Mouse (Mus musculus) MEL (cell line): ENCODE results near the gene Polr3gl. TPM values are rescaled to one million over a fixed set of nuclear protein-coding genes. Genes with fewer than 3 reads are reported as not detected.

Experiments
- DNase-seq: peaks from one replicate; pipeline ENCODE4 v3.0.0; 2011; ENCODE audit warnings: low read depth, low spot score
- H3K27ac ChIP-seq: 2 replicates; pipeline ENCODE4 v1.5.1; 2012; ENCODE audit warnings: low read depth, mild to moderate bottlenecking, control low read depth, low read length, moderate library complexity; ENCODE audit not compliant: control insufficient read depth
- H3K27me3 ChIP-seq, 2 experiments: fragments of 150-350 bp in 1 of 2; sonication (generic) in 1 of 2; 2 replicates each; pipeline ENCODE4 v1.6.1; 2012; ENCODE audit warnings: low read length in 2 of 2, mild to moderate bottlenecking in 2 of 2, improper control_type of control experiment in 1 of 2, moderate library complexity in 1 of 2; ENCODE audit not compliant: insufficient read depth in 2 of 2, control insufficient read depth in 1 of 2
- H3K36me3 ChIP-seq, 2 experiments: 2 replicates each; pipeline ENCODE4 v1.6.1; 2012 to 2014; ENCODE audit warnings: low read length in 2 of 2, improper control_type of control experiment in 1 of 2, inconsistent platforms in 1 of 2, mild to moderate bottlenecking in 1 of 2; ENCODE audit not compliant: insufficient read depth in 2 of 2, control insufficient read depth in 1 of 2
- H3K4me1 ChIP-seq, 2 experiments: fragments of 150-350 bp in 1 of 2; sonication (generic) in 1 of 2; 2 replicates each; pipeline ENCODE4 v1.6.1; 2012; ENCODE audit warnings: low read length in 2 of 2, improper control_type of control experiment in 1 of 2, mild to moderate bottlenecking in 1 of 2; ENCODE audit not compliant: insufficient read depth in 2 of 2, control insufficient read depth in 1 of 2
- H3K4me3 ChIP-seq, 2 experiments: fragments of 150-350 bp in 1 of 2; sonication (generic) in 1 of 2; 2 replicates each; pipeline ENCODE4 v1.5.1; 2012; ENCODE audit warnings: low read depth in 2 of 2, low read length in 2 of 2, mild to moderate bottlenecking in 2 of 2, moderate library complexity in 2 of 2, control low read depth in 1 of 2, improper control_type of control experiment in 1 of 2; ENCODE audit not compliant: control insufficient read depth in 1 of 2, insufficient read depth in 1 of 2
- H3K79me2 ChIP-seq: 2 replicates; pipeline ENCODE4 v1.6.1; 2012; ENCODE audit warnings: mild to moderate bottlenecking, low read length, moderate library complexity; ENCODE audit not compliant: control insufficient read depth, poor library complexity, insufficient read depth
- H3K9ac ChIP-seq: 2 replicates; pipeline ENCODE4 v1.6.1; 2012; ENCODE audit warnings: low read depth, mild to moderate bottlenecking, control low read depth, low read length, moderate library complexity; ENCODE audit not compliant: control insufficient read depth, poor library complexity, severe bottlenecking
- H3K9me3 ChIP-seq: fragments of 150-350 bp; sonication (generic); replicated peaks from 2 replicates; pipeline ENCODE4 v1.6.1; 2012; ENCODE audit warnings: mild to moderate bottlenecking, low read length, improper control_type of control experiment, moderate library complexity; ENCODE audit not compliant: insufficient read depth
- BHLHE40 ChIP-seq: IDR thresholded peaks from 2 replicates; pipeline ENCODE4 v1.6.1; 2012; ENCODE audit warnings: low read depth, mild to moderate bottlenecking, inconsistent platforms, low read length, improper control_type of control experiment, borderline replicate concordance
- CHD1 ChIP-seq: IDR thresholded peaks from 2 replicates; pipeline ENCODE4 v1.6.1; 2012; ENCODE audit warnings: low read depth, mild to moderate bottlenecking, inconsistent platforms, low read length, improper control_type of control experiment
- CHD2 ChIP-seq: IDR thresholded peaks from 2 replicates; pipeline ENCODE4 v1.6.1; 2011; ENCODE audit warnings: low read length, improper control_type of control experiment
- CTCF ChIP-seq, 3 experiments: IDR thresholded peaks in 2 of 3; conservative IDR thresholded peaks in 1 of 3; 2 replicates each; pipeline ENCODE4 v1.5.1; 2011 to 2012; ENCODE audit warnings: low read length in 3 of 3, low read depth in 2 of 3, mild to moderate bottlenecking in 2 of 3, improper control_type of control experiment in 1 of 3, inconsistent platforms in 1 of 3, mixed read lengths in 1 of 3, moderate library complexity in 1 of 3; ENCODE audit not compliant: control insufficient read depth in 1 of 3, insufficient read depth in 1 of 3, poor library complexity in 1 of 3, severe bottlenecking in 1 of 3
- E2F4 ChIP-seq: IDR thresholded peaks from 2 replicates; pipeline ENCODE4 v1.6.1; 2011; ENCODE audit warnings: low read depth, low read length, improper control_type of control experiment, borderline replicate concordance
- ETS1 ChIP-seq: IDR thresholded peaks from 2 replicates; pipeline ENCODE4 v1.6.1; 2012; ENCODE audit warnings: low read depth, mild to moderate bottlenecking, inconsistent platforms, low read length, improper control_type of control experiment, moderate library complexity
- GATA1 ChIP-seq: IDR thresholded peaks from 2 replicates; pipeline ENCODE4 v1.6.1; 2011; ENCODE audit warnings: low read depth, low read length, improper control_type of control experiment
- HCFC1 ChIP-seq: IDR thresholded peaks from 2 replicates; pipeline ENCODE4 v1.6.1; 2012; ENCODE audit warnings: low read depth, mild to moderate bottlenecking, inconsistent platforms, low read length, improper control_type of control experiment, moderate library complexity
- JUND ChIP-seq: IDR thresholded peaks from 2 replicates; pipeline ENCODE4 v1.6.1; 2011; ENCODE audit warnings: low read depth, mild to moderate bottlenecking, improper control_type of control experiment, low read length
- KAT2A ChIP-seq: conservative IDR thresholded peaks from 2 replicates; pipeline ENCODE4 v1.6.1; 2012; ENCODE audit warnings: low read depth, low read length, improper control_type of control experiment, inconsistent platforms
- MAFK ChIP-seq: IDR thresholded peaks from 2 replicates; pipeline ENCODE4 v1.6.1; 2011; ENCODE audit warnings: low read depth, mild to moderate bottlenecking, low read length, improper control_type of control experiment, borderline replicate concordance
- MAX ChIP-seq: IDR thresholded peaks from 2 replicates; pipeline ENCODE4 v1.6.1; 2011; ENCODE audit warnings: low read length, improper control_type of control experiment
- MEF2A ChIP-seq: IDR thresholded peaks from 2 replicates; pipeline ENCODE4 v1.6.1; 2014; ENCODE audit warnings: low read depth, mild to moderate bottlenecking, inconsistent platforms, low read length, improper control_type of control experiment; ENCODE audit not compliant: poor library complexity, insufficient replicate concordance, severe bottlenecking; ENCODE audit errors: extremely low read depth
- MXI1 ChIP-seq: IDR thresholded peaks from 2 replicates; pipeline ENCODE4 v1.6.1; 2011; ENCODE audit warnings: mild to moderate bottlenecking, low read depth, low read length, improper control_type of control experiment
- MYB ChIP-seq: IDR thresholded peaks from 2 replicates; pipeline ENCODE4 v1.6.1; 2011; ENCODE audit warnings: mild to moderate bottlenecking, low read depth, low read length, improper control_type of control experiment
- MYC ChIP-seq: IDR thresholded peaks from 2 replicates; pipeline ENCODE4 v1.6.1; 2011; ENCODE audit warnings: low read depth, mild to moderate bottlenecking, low read length, improper control_type of control experiment, moderate library complexity
- NELFE ChIP-seq: IDR thresholded peaks from 2 replicates; pipeline ENCODE4 v1.6.1; 2011; ENCODE audit warnings: low read depth, low read length, improper control_type of control experiment
- NRF1 ChIP-seq: IDR thresholded peaks from 2 replicates; pipeline ENCODE4 v1.6.1; 2014; ENCODE audit warnings: low read depth, mild to moderate bottlenecking, inconsistent platforms, low read length, improper control_type of control experiment, moderate library complexity; ENCODE audit not compliant: poor library complexity, insufficient read depth, severe bottlenecking
- POLR2A ChIP-seq, 2 experiments: IDR thresholded peaks; 2 replicates each; pipeline ENCODE4 v1.6.1; 2011 to 2012; ENCODE audit warnings: low read length in 2 of 2, mild to moderate bottlenecking in 2 of 2, control low read depth in 1 of 2, improper control_type of control experiment in 1 of 2, low read depth in 1 of 2, moderate library complexity in 1 of 2; ENCODE audit not compliant: control insufficient read depth in 1 of 2, insufficient read depth in 1 of 2, poor library complexity in 1 of 2
- POLR2AphosphoS2 ChIP-seq: IDR thresholded peaks from 2 replicates; pipeline ENCODE4 v1.6.1; 2011; ENCODE audit warnings: low read length, improper control_type of control experiment
- RAD21 ChIP-seq: IDR thresholded peaks from 2 replicates; pipeline ENCODE4 v1.6.1; 2011; ENCODE audit warnings: mild to moderate bottlenecking, low read depth, low read length, improper control_type of control experiment
- RCOR1 ChIP-seq: IDR thresholded peaks from 2 replicates; pipeline ENCODE4 v1.6.1; 2012; ENCODE audit warnings: low read depth, mild to moderate bottlenecking, inconsistent platforms, low read length, improper control_type of control experiment
- SIN3A ChIP-seq: IDR thresholded peaks from 2 replicates; pipeline ENCODE4 v1.6.1; 2012; ENCODE audit warnings: low read length, improper control_type of control experiment, inconsistent platforms
- SMC3 ChIP-seq: IDR thresholded peaks from 2 replicates; pipeline ENCODE4 v1.6.1; 2011; ENCODE audit warnings: low read depth, low read length, improper control_type of control experiment
- TAL1 ChIP-seq: IDR thresholded peaks from 2 replicates; pipeline ENCODE4 v1.6.1; 2012; ENCODE audit warnings: mild to moderate bottlenecking, inconsistent platforms, low read length, moderate library complexity, mixed read lengths
- TBP ChIP-seq: IDR thresholded peaks from 2 replicates; pipeline ENCODE4 v1.8.0; 2011; ENCODE audit warnings: low read depth, low read length, improper control_type of control experiment
- UBTF ChIP-seq: IDR thresholded peaks from 2 replicates; pipeline ENCODE4 v1.6.1; 2012; ENCODE audit warnings: low read depth, mild to moderate bottlenecking, inconsistent platforms, low read length, improper control_type of control experiment, moderate library complexity, borderline replicate concordance; ENCODE audit not compliant: insufficient read depth
- ZC3H11A ChIP-seq: IDR thresholded peaks from 2 replicates; pipeline ENCODE4 v1.6.1; 2012; ENCODE audit warnings: low read depth, mild to moderate bottlenecking, inconsistent platforms, low read length, improper control_type of control experiment
- ZKSCAN1 ChIP-seq: IDR thresholded peaks from 2 replicates; pipeline ENCODE4 v1.6.1; 2012; ENCODE audit warnings: low read depth, mild to moderate bottlenecking, inconsistent platforms, low read length, improper control_type of control experiment, moderate library complexity
- ZMIZ1 ChIP-seq: IDR thresholded peaks from 2 replicates; pipeline ENCODE4 v1.6.1; 2012; ENCODE audit warnings: low read depth, mild to moderate bottlenecking, inconsistent platforms, low read length, improper control_type of control experiment, moderate library complexity
- ZNF384 ChIP-seq: IDR thresholded peaks from 2 replicates; pipeline ENCODE4 v1.6.1; 2012; ENCODE audit warnings: low read depth, mild to moderate bottlenecking, inconsistent platforms, low read length, improper control_type of control experiment
- polyA plus RNA-seq, 2 experiments: library from polyadenylated mRNA; stranded (reverse) in 1 of 2; unstranded in 1 of 2; fragments of >175 nt in 1 of 2; fragments of >200 nt in 1 of 2; gene quantifications; 2 replicates each; pipeline versions ENCODE4 v1.2.1 to v1.2.4; 2012; ENCODE audit warnings: low replicate concordance in 2 of 2, low read depth in 1 of 2; ENCODE audit not compliant: insufficient read length in 2 of 2, insufficient read depth in 1 of 2, missing spikeins in 1 of 2
- total RNA-seq: library from RNA; depleted of rRNA; stranded (reverse); fragments of 300-350 nt; gene quantifications from 2 replicates; pipeline ENCODE4 v1.2.3, GENCODE M21; 2012

Gene Polr3gl
- total and polyA plus RNA-seq, 3 experiments: 31.1 to 39.8 TPM; not detected in 1

DNA sequence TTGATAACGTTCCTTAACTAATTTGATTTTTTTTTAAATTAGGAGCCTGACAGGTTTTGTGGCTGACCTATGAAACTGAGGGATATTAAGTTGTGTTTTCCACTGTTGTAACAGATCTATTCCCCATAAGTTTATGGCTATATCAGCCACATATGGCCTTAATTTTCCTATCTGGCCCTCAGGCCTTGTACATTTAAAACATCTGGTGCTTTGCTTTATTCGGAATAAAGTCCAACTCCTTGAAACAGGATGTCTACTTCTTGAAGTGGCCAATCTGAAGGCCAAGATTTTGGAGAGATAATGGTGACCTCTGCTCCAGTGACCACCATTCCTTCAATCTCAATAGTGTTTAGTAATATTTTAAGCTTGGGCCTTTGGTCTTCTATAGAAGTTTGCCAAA is 54.7 kb downstream of the Polr3gl start:
- H3K27ac ChIP-seq: no peak overlapping the region
- TF ChIP-seq SIN3A (no peak), MYB (no peak), ZMIZ1 (no peak), UBTF (no peak), RAD21 (no peak), ZKSCAN1 (no peak), ZC3H11A (no peak), TAL1 (no peak), POLR2A (IDR thresholded peaks at IDR 0.05; ENCODE audit: control insufficient read depth in 1 of 2, insufficient read depth in 1 of 2, low read depth in 1 of 2, low read length in 2 of 2, poor library complexity in 1 of 2) (no peak), MAX (no peak), NELFE (no peak), CHD2 (no peak), E2F4 (no peak), TBP (no peak), ETS1 (no peak), POLR2AphosphoS2 (no peak)
- TF ChIP-seq, all 39 proteins: peak for 0
- DNase-seq: no peak

DNA sequence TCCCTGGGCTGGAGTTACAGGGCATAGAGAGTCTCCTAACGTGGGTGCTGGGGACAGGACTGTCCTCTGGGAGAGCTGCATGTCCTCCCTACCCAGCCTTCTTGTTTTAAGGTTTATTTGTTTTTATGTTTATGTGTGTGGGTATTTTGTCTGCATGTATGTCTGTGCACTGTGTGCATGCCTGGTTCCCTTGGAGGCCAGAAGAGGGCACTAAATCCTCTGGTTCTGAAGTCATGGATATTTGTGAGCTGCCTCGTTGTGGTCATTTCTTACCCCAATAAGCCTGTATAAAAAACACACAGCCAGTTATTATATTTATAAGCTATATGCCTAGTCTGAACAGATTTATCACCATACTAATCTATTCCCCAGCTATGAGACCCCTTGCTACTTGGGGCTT is 59.7 kb downstream of the Polr3gl start:
- H3K36me3 ChIP-seq: no peaks in the 10 kb centered on the region
- no peak overlapping the region for H3K9ac ChIP-seq
- DNase-seq: peak; percentile 59
- H3K27ac ChIP-seq: no peak overlapping the region
- no peaks in the 10 kb centered on the region for H3K79me2 ChIP-seq
- no peaks in the 10 kb centered on the region for H3K4me1 ChIP-seq
- H3K27me3 ChIP-seq: peaks cover 2 to 5% of the 10 kb centered on the region in 2 experiments; a peak in 2 of 4 replicates
- H3K9me3 ChIP-seq: no peaks in the 10 kb centered on the region
- no peak overlapping the region for H3K4me3 ChIP-seq
- no peak for TF ChIP-seq SIN3A
- no peak for TF ChIP-seq POLR2AphosphoS2
- 0 out of 2 replicates have a peak, but pooled peaks have one; percentile 23 for TF ChIP-seq MYC
- no peak for TF ChIP-seq RCOR1
- TF ChIP-seq GATA1: no peak
- no peak for TF ChIP-seq MXI1
- peak; percentile 36; the same call in 1 of the 2 replicates for TF ChIP-seq ZC3H11A
- TF ChIP-seq ZNF384: no peak
- TF ChIP-seq MAFK: no peak
- peak; percentile 59 for TF ChIP-seq RAD21
- TF ChIP-seq NELFE: no peak
- no peak for TF ChIP-seq ETS1
- no peak for TF ChIP-seq ZMIZ1
- TF ChIP-seq MYB: no peak
- TF ChIP-seq TBP: no peak
- peak; percentile 60 to 75 (median 72) for TF ChIP-seq CTCF (IDR thresholded peaks at IDR 0.05 in 2 of 3, conservative IDR thresholded peaks at IDR 0.05 in 1 of 3; ENCODE audit: control insufficient read depth in 1 of 3, insufficient read depth in 1 of 3, low read depth in 2 of 3, low read length in 3 of 3, poor library complexity in 1 of 3, severe bottlenecking in 1 of 3)
- TF ChIP-seq SMC3: peak; percentile 67
- no peak for TF ChIP-seq MEF2A
- TF ChIP-seq CHD2: no peak
- TF ChIP-seq NRF1: no peak
- no peak for TF ChIP-seq KAT2A
- TF ChIP-seq MAX: no peak
- TF ChIP-seq HCFC1: no peak
- no peak for TF ChIP-seq JUND
- no peak for TF ChIP-seq BHLHE40
- no peak for TF ChIP-seq POLR2A (IDR thresholded peaks at IDR 0.05; ENCODE audit: control insufficient read depth in 1 of 2, insufficient read depth in 1 of 2, low read depth in 1 of 2, low read length in 2 of 2, poor library complexity in 1 of 2)
- TF ChIP-seq CHD1: no peak
- no peak for TF ChIP-seq UBTF

More for the DNA sequence above, 54.7 kb downstream of the Polr3gl start:
- no peak overlapping the region for H3K4me3 ChIP-seq
- no peaks in the 10 kb centered on the region for H3K79me2 ChIP-seq
- no peaks in the 10 kb centered on the region for H3K9me3 ChIP-seq
- H3K36me3 ChIP-seq: peaks cover 0 to 5% of the 10 kb centered on the region in 2 experiments; a peak in 2 of 4 replicates
- no peak overlapping the region for H3K9ac ChIP-seq
- H3K4me1 ChIP-seq: peaks cover 7 to 10% of the 10 kb centered on the region in 2 experiments; a peak in 3 of 4 replicates
- H3K27me3 ChIP-seq: no peaks in the 10 kb centered on the region; a peak in 1 of 4 replicates
